Mouse (Mus musculus): ENCODE data around the gene Ptk7. TPM values are rescaled to one million over a fixed set of nuclear protein-coding genes. Genes with fewer than 3 reads are reported as not detected.

The Ptk7 gene
- total and polyA plus RNA-seq, 3 experiments = 0.11 to 4.8 (median 0.29) TPM

GRCm38 (mm10) chr17:46622269-46622668 is 7.0 kb downstream of the Ptk7 start:
- dilution Hi-C loops (cut with MboI; ENCODE audit: extremely low pct_ligation_motif_present, extremely low pct_unique_long_range_greater_than_20kb, low sequenced_read_pairs) = no loop called here

GRCm38 (mm10) chr17:46621324-46621723 is 8.0 kb downstream of the Ptk7 start:
- in situ Hi-C loops (cut with MboI; ENCODE audit: low pct_ligation_motif_present, low pct_unique_long_range_greater_than_20kb, low sequenced_read_pairs) = no loop called here
- Histone ChIP-seq H3K4me2 (ENCODE audit: insufficient read depth, low read depth, poor library complexity, severe bottlenecking) (no peak overlapping the region), H3K4me1 (ENCODE audit: control insufficient read depth in 1 of 2, insufficient read depth in 2 of 2) (peaks cover 39 to 64% of the 10 kb centered on the region in 2 experiments), H3K9me3 (replicated peaks; ENCODE audit: low read length) (no peaks in the 10 kb centered on the region), H3K27ac (ENCODE audit: insufficient read depth, low read depth) (no peak overlapping the region), H3K27me3 (replicated peaks) (no peaks in the 10 kb centered on the region), H3K4me3 (replicated peaks in 1 of 3; ENCODE audit: low read depth in 2 of 3, low read length in 2 of 3, poor library complexity in 1 of 3) (no peak overlapping the region), H3K9ac (ENCODE audit: insufficient read depth, low read depth) (no peak overlapping the region), H3K36me3 (replicated peaks in 1 of 2; ENCODE audit: control insufficient read depth in 1 of 2, insufficient read depth in 1 of 2, low read length in 1 of 2) (no peaks in the 10 kb centered on the region), H3K79me2 (replicated peaks; ENCODE audit: control insufficient read depth, extremely low read depth, insufficient read depth, poor library complexity, severe bottlenecking) (no peaks in the 10 kb centered on the region)
- no peak for TF ChIP-seq USF2 (conservative IDR thresholded peaks at IDR 0.05; ENCODE audit: low read depth, low read length)
- no peak for TF ChIP-seq ETS1 (conservative IDR thresholded peaks at IDR 0.05; ENCODE audit: low read depth, low read length)
- no peak for TF ChIP-seq MAX (IDR thresholded peaks at IDR 0.05; ENCODE audit: low read length)
- no peak for TF ChIP-seq NRF1 (IDR thresholded peaks at IDR 0.05; ENCODE audit: low read depth, low read length)
- no peak for TF ChIP-seq MYC (IDR thresholded peaks at IDR 0.05; ENCODE audit: low read depth, low read length)
- TF ChIP-seq IRF4 (IDR thresholded peaks at IDR 0.05; ENCODE audit: low read depth, low read length) = no peak
- TF ChIP-seq MAFK (IDR thresholded peaks at IDR 0.05; ENCODE audit: insufficient replicate concordance, low read length) = no peak
- no peak for TF ChIP-seq MXI1 (IDR thresholded peaks at IDR 0.05; ENCODE audit: low read depth, low read length)
- TF ChIP-seq GABPA (IDR thresholded peaks at IDR 0.05; ENCODE audit: insufficient replicate concordance, low read depth, low read length) = no peak
- TF ChIP-seq SIN3A (IDR thresholded peaks at IDR 0.05; ENCODE audit: low read length) = no peak
- no peak for TF ChIP-seq MEF2A (IDR thresholded peaks at IDR 0.05; ENCODE audit: borderline replicate concordance, low read depth, low read length)
- TF ChIP-seq NELFE (IDR thresholded peaks at IDR 0.05; ENCODE audit: low read depth, low read length) = no peak
- TF ChIP-seq TCF12 (IDR thresholded peaks at IDR 0.05; ENCODE audit: low read depth, low read length) = no peak
- no peak for TF ChIP-seq CTCF (conservative IDR thresholded peaks at IDR 0.05 in 1 of 2, IDR thresholded peaks at IDR 0.05 in 1 of 2; ENCODE audit: low read depth in 2 of 2, low read length in 2 of 2)
- TF ChIP-seq PAX5 (IDR thresholded peaks at IDR 0.05; ENCODE audit: low read length) = no peak
- TF ChIP-seq ZC3H11A (IDR thresholded peaks at IDR 0.05; ENCODE audit: low read depth, low read length) = no peak
- DNase-seq (ENCODE audit: extremely low read depth) = no peak
- dilution Hi-C loops (cut with MboI; ENCODE audit: extremely low pct_ligation_motif_present, extremely low pct_unique_long_range_greater_than_20kb, low sequenced_read_pairs) = no loop called here

More at GRCm38 (mm10) chr17:46622269-46622668, 7.0 kb downstream of the Ptk7 start:
- Histone ChIP-seq H3K4me3 (replicated peaks in 1 of 3; ENCODE audit: low read depth in 2 of 3, low read length in 2 of 3, poor library complexity in 1 of 3) (no peak overlapping the region), H3K4me1 (ENCODE audit: control insufficient read depth in 1 of 2, insufficient read depth in 2 of 2) (peaks cover 39 to 64% of the 10 kb centered on the region in 2 experiments), H3K9me3 (replicated peaks; ENCODE audit: low read length) (no peaks in the 10 kb centered on the region), H3K4me2 (ENCODE audit: insufficient read depth, low read depth, poor library complexity, severe bottlenecking) (peak overlapping the region; percentile 45), H3K36me3 (replicated peaks in 1 of 2; ENCODE audit: control insufficient read depth in 1 of 2, insufficient read depth in 1 of 2, low read length in 1 of 2) (no peaks in the 10 kb centered on the region), H3K27ac (ENCODE audit: insufficient read depth, low read depth) (peak overlapping the region; percentile 40), H3K27me3 (replicated peaks) (no peaks in the 10 kb centered on the region), H3K79me2 (replicated peaks; ENCODE audit: control insufficient read depth, extremely low read depth, insufficient read depth, poor library complexity, severe bottlenecking) (no peaks in the 10 kb centered on the region), H3K9ac (ENCODE audit: insufficient read depth, low read depth) (peak overlapping the region; percentile 13; the same call in 1 of the 2 replicates)
- peak; percentile 88 for DNase-seq (ENCODE audit: extremely low read depth)
- TF ChIP-seq IRF4 (IDR thresholded peaks at IDR 0.05; ENCODE audit: low read depth, low read length) (peak; percentile 94), ZMIZ1 (IDR thresholded peaks at IDR 0.05; ENCODE audit: low read depth, low read length) (no peak), KAT2A (IDR thresholded peaks at IDR 0.05; ENCODE audit: insufficient replicate concordance, low read length) (no peak), USF2 (conservative IDR thresholded peaks at IDR 0.05; ENCODE audit: low read depth, low read length) (no peak), ELF1 (IDR thresholded peaks at IDR 0.05; ENCODE audit: low read depth, low read length) (0 out of 2 replicates have a peak, but pooled peaks have one; percentile 3), GABPA (IDR thresholded peaks at IDR 0.05; ENCODE audit: insufficient replicate concordance, low read depth, low read length) (no peak), UBTF (IDR thresholded peaks at IDR 0.05; ENCODE audit: low read depth, low read length) (no peak), RCOR1 (conservative IDR thresholded peaks at IDR 0.05; ENCODE audit: low read depth, low read length) (no peak), EP300 (IDR thresholded peaks at IDR 0.05; ENCODE audit: low read length) (peak; percentile 64; the same call in 1 of the 2 replicates), MEF2A (IDR thresholded peaks at IDR 0.05; ENCODE audit: borderline replicate concordance, low read depth, low read length) (0 out of 2 replicates have a peak, but pooled peaks have one; percentile 44), CHD2 (IDR thresholded peaks at IDR 0.05; ENCODE audit: low read length) (no peak), BHLHE40 (IDR thresholded peaks at IDR 0.05; ENCODE audit: low read depth, low read length) (peak; percentile 92), ZC3H11A (IDR thresholded peaks at IDR 0.05; ENCODE audit: low read depth, low read length) (no peak), RAD21 (IDR thresholded peaks at IDR 0.05; ENCODE audit: low read depth, low read length) (peak; percentile 11), SMC3 (IDR thresholded peaks at IDR 0.05; ENCODE audit: low read depth, low read length) (peak; percentile 11; the same call in 1 of the 2 replicates), POLR2AphosphoS2 (IDR thresholded peaks at IDR 0.05; ENCODE audit: low read depth, low read length) (no peak), POLR2A (IDR thresholded peaks at IDR 0.05; ENCODE audit: low read depth, low read length) (0 out of 2 replicates have a peak, but pooled peaks have one; percentile 42), CTCF (conservative IDR thresholded peaks at IDR 0.05 in 1 of 2, IDR thresholded peaks at IDR 0.05 in 1 of 2; ENCODE audit: low read depth in 2 of 2, low read length in 2 of 2) (peak in 1 of 2 experiments; percentile 27; a peak in 1 of 4 replicates), MYC (IDR thresholded peaks at IDR 0.05; ENCODE audit: low read depth, low read length) (no peak), ETS1 (conservative IDR thresholded peaks at IDR 0.05; ENCODE audit: low read depth, low read length) (peak; percentile 71; the same call in 1 of the 2 replicates), MXI1 (IDR thresholded peaks at IDR 0.05; ENCODE audit: low read depth, low read length) (0 out of 2 replicates have a peak, but pooled peaks have one; percentile 12)
- in situ Hi-C loops (cut with MboI; ENCODE audit: low pct_ligation_motif_present, low pct_unique_long_range_greater_than_20kb, low sequenced_read_pairs) = no loop called here
